Mouse (Mus musculus) megakaryocyte, embryonic 14.5 days (primary cell): ENCODE data around the gene Zfp423.

ENCODE experiments used
- FLI1 ChIP-seq: IDR thresholded peaks from 2 replicates; pipeline ENCODE4 v1.6.1; 2012; ENCODE audit warnings: low read length, inconsistent platforms, mixed read lengths
- GATA1 ChIP-seq: IDR thresholded peaks from 3 replicates; pipeline ENCODE4 v1.6.1; 2012; ENCODE audit warnings: mixed read lengths, low read length, inconsistent platforms, borderline replicate concordance

- TF ChIP-seq GATA1 (no peak), FLI1 (no peak)
Measured at GRCm38 (mm10) chr8:87984032-87984431, 24.6 kb upstream of the Zfp423 start.
